Mouse (Mus musculus) CD8-positive naive resting alpha-beta T cell, adult 57 days (primary cell): ENCODE data around the gene Thbs4. TPM values are rescaled to one million over a fixed set of nuclear protein-coding genes. Genes with fewer than 3 reads are reported as not detected.

Experiments used
- total RNA-seq: library from RNA; stranded (reverse); gene quantifications from one replicate; pipeline ENCODE4 v1.2.4, GENCODE M21; 2023

Gene Thbs4
- not detected for total RNA-seq

GRCm38 (mm10) chr13:92794462-92795214, at the start of gene Thbs4:
Thbs4 (minus strand) TSS chr13:92794818.

Other genes starting within 250 kb of the Thbs4 start
- not detected for gene Spz1, start 218.6 kb downstream of the Thbs4 start, total RNA-seq
- 15.0 TPM for gene Serinc5, start 183.7 kb downstream of the Thbs4 start, total RNA-seq
- gene Mtx3, start 49.9 kb upstream of the Thbs4 start, total RNA-seq: 14.1 TPM